Mouse (Mus musculus): ENCODE results near the gene Il16.

DNA sequence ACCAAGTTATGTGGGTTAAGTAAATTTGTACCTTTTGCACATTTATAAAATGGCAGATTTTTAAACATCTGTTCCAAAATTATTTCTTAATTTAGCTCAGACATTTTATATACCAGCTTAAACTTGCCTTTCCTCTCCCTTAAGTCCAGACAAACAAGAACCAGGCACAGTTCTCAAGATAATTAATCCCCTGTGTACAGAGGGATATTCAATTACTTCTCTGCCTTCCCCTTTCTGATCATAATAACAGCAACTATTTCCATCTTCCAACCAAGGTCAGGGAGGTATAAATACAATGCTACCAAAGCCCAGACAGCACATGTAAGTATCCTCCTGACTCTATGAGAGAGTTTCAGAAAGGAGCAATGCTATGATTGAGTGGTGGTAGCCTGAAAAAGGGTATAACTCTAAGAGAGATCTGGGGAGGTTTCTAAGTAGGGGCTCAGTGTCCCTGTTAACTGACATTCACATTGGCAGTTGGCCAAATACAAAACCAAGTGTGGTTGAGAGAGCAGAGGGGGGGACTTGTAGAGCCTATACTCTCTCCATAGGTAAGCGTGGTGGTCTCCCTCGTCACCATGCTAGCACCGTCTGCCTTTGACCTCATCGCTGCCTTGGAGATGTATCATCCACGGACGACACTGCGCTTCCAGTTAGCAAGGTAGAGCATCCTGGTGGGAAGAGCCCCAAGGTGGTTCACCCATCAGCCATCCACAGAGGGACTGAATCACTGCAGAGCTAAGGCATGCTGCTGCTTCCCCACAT is 141.2 kb downstream of the Il16 start:
- TF ChIP-seq CTCF (IDR thresholded peaks at IDR 0.05): no peak
- TF ChIP-seq POLR2A (IDR thresholded peaks at IDR 0.05; ENCODE audit: insufficient read depth, low read depth, low read length): no peak

All from heart, adult 2 months (tissue).